Mouse (Mus musculus) olfactory bulb, adult 2 months (tissue): ENCODE data around the gene Asap3. TPM values are rescaled to one million over a fixed set of nuclear protein-coding genes. Genes with fewer than 3 reads are reported as not detected.

ENCODE experiments used
- H3K27ac ChIP-seq: fragments of 200-500 bp; 2 replicates; pipeline ENCODE4 v1.5.1; 2012; ENCODE audit warnings: low read depth, low read length; ENCODE audit not compliant: insufficient read depth
- H3K4me1 ChIP-seq: fragments of 200-500 bp; 2 replicates; pipeline ENCODE4 v1.6.1; 2012; ENCODE audit warnings: low read length; ENCODE audit not compliant: control insufficient read depth, insufficient read depth
- H3K4me3 ChIP-seq: fragments of 200-500 bp; 2 replicates; pipeline ENCODE4 v1.5.1; 2012; ENCODE audit warnings: mild to moderate bottlenecking, low read depth, low read length, moderate library complexity; ENCODE audit not compliant: insufficient read depth
- CTCF ChIP-seq: fragments of 200-500 bp; IDR thresholded peaks from 2 replicates; pipeline ENCODE4 v1.5.1; 2012; ENCODE audit warnings: low read depth, mild to moderate bottlenecking, low read length, moderate library complexity; ENCODE audit not compliant: insufficient read depth
- POLR2A ChIP-seq: fragments of 200-500 bp; IDR thresholded peaks from 2 replicates; pipeline ENCODE4 v1.6.1; 2012; ENCODE audit warnings: mild to moderate bottlenecking, low read depth, low read length, moderate library complexity; ENCODE audit not compliant: insufficient read depth
- WGBS: fragments of 180-500 bp; shearing (Covaris S2); methylation state at CpG from one replicate; pipeline ENCODE4 v1.1.7; 2018; 5-methylcytosine and 5-hydroxymethylcytosine counted together
- polyA plus RNA-seq: library from polyadenylated mRNA; stranded (reverse); fragments of >200 nt; gene quantifications from 2 replicates; pipeline ENCODE4 v1.2.4, GENCODE M21; 2012; ENCODE audit warnings: low replicate concordance; ENCODE audit not compliant: missing spikeins, insufficient read depth, insufficient read length

Asap3 gene
- polyA plus RNA-seq, 1 experiment, result not detected

- Histone ChIP-seq H3K27ac (no peak overlapping the region), H3K4me1 (no peaks in the 10 kb centered on the region), H3K4me3 (no peak overlapping the region)
- 80% methylated on average over 66 of the region's 66 CpGs for WGBS
- TF ChIP-seq CTCF (no peak), POLR2A (no peak)
Measured at GRCm38 (mm10) chr4:136289918-136290780, 84.0 kb downstream of the Asap3 start.

GRCm38 (mm10) chr4:136290781-136291595 is 84.8 kb downstream of the Asap3 start:
- H3K4me1 ChIP-seq, result no peaks in the 10 kb centered on the region
- no peak for TF ChIP-seq CTCF
- no peak for TF ChIP-seq POLR2A
- H3K27ac ChIP-seq, result no peak overlapping the region
- 82% methylated on average over 39 of the region's 39 CpGs for WGBS
- H3K4me3 ChIP-seq, result no peak overlapping the region

DNA sequence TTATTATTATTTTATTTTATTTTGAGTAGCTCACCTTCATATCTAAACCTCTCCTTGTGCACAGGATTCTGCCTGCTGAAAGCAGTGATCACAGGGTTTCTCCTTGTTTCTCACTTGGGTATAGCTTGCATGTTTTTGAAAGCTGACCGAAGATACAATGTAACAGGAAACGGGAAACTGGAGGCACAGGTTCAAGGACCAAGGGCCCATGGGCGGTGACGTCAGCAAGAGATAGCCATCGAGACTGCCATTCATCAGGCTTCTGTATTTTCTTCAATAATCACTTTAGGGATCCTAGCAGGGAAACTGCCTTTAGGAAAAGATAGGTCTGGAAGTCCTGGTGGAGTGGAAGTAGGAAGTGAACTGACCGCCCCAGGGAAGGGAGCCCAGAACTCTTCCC is 85.5 kb downstream of the Asap3 start:
- no peak for TF ChIP-seq CTCF
- no peak for TF ChIP-seq POLR2A
- Histone ChIP-seq H3K27ac (no peak overlapping the region), H3K4me3 (no peak overlapping the region), H3K4me1 (no peaks in the 10 kb centered on the region)
- 94% methylated on average over 6 of the region's 6 CpGs for WGBS

Other genes starting within 250 kb of the Asap3 start
- not detected in 2 replicates for gene Gale, start 242.6 kb upstream of the Asap3 start, polyA plus RNA-seq
- gene Lypla2, start 233.7 kb upstream of the Asap3 start, polyA plus RNA-seq, result not detected in 2 replicates
- 351 TPM in 1 of 2 replicates, not detected in the other for gene Pithd1, start 219.1 kb upstream of the Asap3 start, polyA plus RNA-seq
- gene Eloa, start 184.6 kb upstream of the Asap3 start, polyA plus RNA-seq, result not detected in 2 replicates
- gene Rpl11, start 152.9 kb upstream of the Asap3 start, polyA plus RNA-seq, result not detected in 2 replicates
- not detected in 2 replicates for gene Id3, start 62.9 kb upstream of the Asap3 start, polyA plus RNA-seq
- gene E2f2, start 34.0 kb upstream of the Asap3 start, polyA plus RNA-seq, result 129 TPM in 1 of 2 replicates, not detected in the other
- not detected in 2 replicates for gene Tcea3, start 41.4 kb downstream of the Asap3 start, polyA plus RNA-seq
- gene Zfp46, start 78.3 kb downstream of the Asap3 start, polyA plus RNA-seq, result not detected in 2 replicates
- gene Hnrnpr, start 104.6 kb downstream of the Asap3 start, polyA plus RNA-seq, result not detected in 2 replicates
- gene Htr1d, start 217.2 kb downstream of the Asap3 start, polyA plus RNA-seq, result not detected in 2 replicates